Mouse (Mus musculus): ENCODE measurements around the gene Fip1l1. TPM values are rescaled to one million over a fixed set of nuclear protein-coding genes. Genes with fewer than 3 reads are reported as not detected.

The Fip1l1 gene
- total RNA-seq, 1 experiment = 66.1 TPM

DNA sequence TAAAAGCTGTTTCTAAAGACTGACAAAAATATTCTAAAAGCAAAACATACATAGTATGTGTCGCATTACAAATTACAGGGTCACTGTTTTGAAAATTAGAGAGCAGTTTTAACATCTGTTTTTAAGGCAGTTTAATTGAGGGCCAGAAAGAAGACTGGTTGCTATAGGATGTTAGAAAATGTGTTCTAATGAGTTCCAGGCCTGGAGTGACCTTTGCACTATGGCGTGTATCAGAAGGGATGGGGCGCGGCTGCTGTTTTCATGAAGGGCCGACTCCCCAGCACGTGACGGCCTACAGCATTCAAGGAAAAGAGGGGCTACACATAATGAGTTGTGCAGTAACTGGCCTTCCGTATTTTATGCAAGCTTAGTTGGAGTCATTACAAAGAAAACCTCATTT, 57.9 kb downstream of the Fip1l1 start:
- Histone ChIP-seq H3K36me3 (ENCODE audit: control insufficient read depth, insufficient read depth, low read length, poor library complexity, severe bottlenecking) (peaks cover 27% of the 10 kb centered on the region), H3K4me3 (ENCODE audit: insufficient read depth in 1 of 2, low read depth in 1 of 2, low read length in 2 of 2, poor library complexity in 1 of 2, severe bottlenecking in 1 of 2) (no peak overlapping the region), H3K4me1 (ENCODE audit: control insufficient read depth in 2 of 2, insufficient read depth in 2 of 2, low read length in 2 of 2, poor library complexity in 1 of 2) (no peaks in the 10 kb centered on the region), H3K27ac (ENCODE audit: insufficient read depth, low read depth, low read length, poor library complexity, severe bottlenecking) (no peak overlapping the region), H3K9ac (ENCODE audit: insufficient read depth, low read depth, low read length, poor library complexity, severe bottlenecking) (no peak overlapping the region), H3K9me3 (ENCODE audit: control insufficient read depth, insufficient read depth, low read depth, low read length) (no peaks in the 10 kb centered on the region)
- no peak for DNase-seq (ENCODE audit: low read depth, low spot score)
- TF ChIP-seq ZC3H11A (IDR thresholded peaks at IDR 0.05; ENCODE audit: borderline replicate concordance, low read depth, low read length) (no peak), HCFC1 (IDR thresholded peaks at IDR 0.05; ENCODE audit: borderline replicate concordance, insufficient read depth, low read length) (no peak), MAFK (IDR thresholded peaks at IDR 0.05; ENCODE audit: insufficient read depth, low read depth, low read length) (no peak), CHD2 (IDR thresholded peaks at IDR 0.05; ENCODE audit: low read depth, low read length) (no peak), ZNF384 (IDR thresholded peaks at IDR 0.05; ENCODE audit: low read depth, low read length) (no peak)
- in situ Hi-C loops (cut with MboI; ENCODE audit: low sequenced_read_pairs in 2 of 2, unreplicated experiment in 2 of 2) = no loop called here

- Histone ChIP-seq H3K9me3 (ENCODE audit: control insufficient read depth, insufficient read depth, low read depth, low read length) (no peaks in the 10 kb centered on the region), H3K4me1 (ENCODE audit: control insufficient read depth in 2 of 2, insufficient read depth in 2 of 2, low read length in 2 of 2, poor library complexity in 1 of 2) (no peaks in the 10 kb centered on the region), H3K27ac (ENCODE audit: insufficient read depth, low read depth, low read length, poor library complexity, severe bottlenecking) (no peak overlapping the region), H3K9ac (ENCODE audit: insufficient read depth, low read depth, low read length, poor library complexity, severe bottlenecking) (no peak overlapping the region), H3K4me3 (ENCODE audit: insufficient read depth in 1 of 2, low read depth in 1 of 2, low read length in 2 of 2, poor library complexity in 1 of 2, severe bottlenecking in 1 of 2) (no peak overlapping the region), H3K36me3 (ENCODE audit: control insufficient read depth, insufficient read depth, low read length, poor library complexity, severe bottlenecking) (peaks cover 7% of the 10 kb centered on the region)
- no peak for TF ChIP-seq CHD2 (IDR thresholded peaks at IDR 0.05; ENCODE audit: low read depth, low read length)
- TF ChIP-seq ZC3H11A (IDR thresholded peaks at IDR 0.05; ENCODE audit: borderline replicate concordance, low read depth, low read length) = no peak
- no peak for TF ChIP-seq HCFC1 (IDR thresholded peaks at IDR 0.05; ENCODE audit: borderline replicate concordance, insufficient read depth, low read length)
- no peak for TF ChIP-seq MAFK (IDR thresholded peaks at IDR 0.05; ENCODE audit: insufficient read depth, low read depth, low read length)
- no peak for TF ChIP-seq ZNF384 (IDR thresholded peaks at IDR 0.05; ENCODE audit: low read depth, low read length)
- in situ Hi-C loops (cut with MboI; ENCODE audit: low sequenced_read_pairs in 2 of 2, unreplicated experiment in 2 of 2) = loop anchor here in 1 of 2 experiments (25.0 kb wide), 1 partner anchor 562 kb away; the partner anchor contains the start of gene Pdgfra
- no peak for DNase-seq (ENCODE audit: low read depth, low spot score)
Observed at GRCm38 (mm10) chr5:74600010-74600409, 64.8 kb downstream of the Fip1l1 start.

DNA sequence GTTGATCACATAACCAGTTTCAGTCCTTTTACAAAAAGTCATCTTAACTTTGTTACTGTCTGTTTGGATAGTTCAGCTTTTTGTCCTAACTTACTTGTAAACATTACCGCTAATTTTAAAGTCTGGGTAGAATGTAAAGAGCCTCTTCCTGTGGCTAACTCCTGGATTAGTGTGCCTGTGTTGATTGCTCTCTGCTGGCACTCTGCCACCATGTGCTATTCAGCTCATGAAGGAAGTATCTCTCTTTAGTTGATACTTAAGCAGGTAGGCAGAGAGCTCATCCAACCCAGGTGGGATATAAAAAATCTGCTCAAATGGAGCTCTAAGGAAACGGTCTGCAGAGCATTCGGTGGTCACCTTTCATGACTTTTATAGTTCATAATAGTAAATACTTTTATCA, 65.9 kb downstream of the Fip1l1 start:
- Histone ChIP-seq H3K9ac (ENCODE audit: insufficient read depth, low read depth, low read length, poor library complexity, severe bottlenecking) (no peak overlapping the region), H3K4me3 (ENCODE audit: insufficient read depth in 1 of 2, low read depth in 1 of 2, low read length in 2 of 2, poor library complexity in 1 of 2, severe bottlenecking in 1 of 2) (no peak overlapping the region), H3K27ac (ENCODE audit: insufficient read depth, low read depth, low read length, poor library complexity, severe bottlenecking) (no peak overlapping the region), H3K36me3 (ENCODE audit: control insufficient read depth, insufficient read depth, low read length, poor library complexity, severe bottlenecking) (peaks cover 6% of the 10 kb centered on the region), H3K9me3 (ENCODE audit: control insufficient read depth, insufficient read depth, low read depth, low read length) (no peaks in the 10 kb centered on the region), H3K4me1 (ENCODE audit: control insufficient read depth in 2 of 2, insufficient read depth in 2 of 2, low read length in 2 of 2, poor library complexity in 1 of 2) (no peaks in the 10 kb centered on the region)
- DNase-seq (ENCODE audit: low read depth, low spot score) = no peak
- in situ Hi-C loops (cut with MboI; ENCODE audit: low sequenced_read_pairs in 2 of 2, unreplicated experiment in 2 of 2) = loop anchor here in 1 of 2 experiments (25.0 kb wide), 1 partner anchor 561 kb away; the partner anchor contains the start of gene Pdgfra
- no peak for TF ChIP-seq ZNF384 (IDR thresholded peaks at IDR 0.05; ENCODE audit: low read depth, low read length)
- no peak for TF ChIP-seq MAFK (IDR thresholded peaks at IDR 0.05; ENCODE audit: insufficient read depth, low read depth, low read length)
- no peak for TF ChIP-seq HCFC1 (IDR thresholded peaks at IDR 0.05; ENCODE audit: borderline replicate concordance, insufficient read depth, low read length)
- no peak for TF ChIP-seq ZC3H11A (IDR thresholded peaks at IDR 0.05; ENCODE audit: borderline replicate concordance, low read depth, low read length)
- no peak for TF ChIP-seq CHD2 (IDR thresholded peaks at IDR 0.05; ENCODE audit: low read depth, low read length)

DNA sequence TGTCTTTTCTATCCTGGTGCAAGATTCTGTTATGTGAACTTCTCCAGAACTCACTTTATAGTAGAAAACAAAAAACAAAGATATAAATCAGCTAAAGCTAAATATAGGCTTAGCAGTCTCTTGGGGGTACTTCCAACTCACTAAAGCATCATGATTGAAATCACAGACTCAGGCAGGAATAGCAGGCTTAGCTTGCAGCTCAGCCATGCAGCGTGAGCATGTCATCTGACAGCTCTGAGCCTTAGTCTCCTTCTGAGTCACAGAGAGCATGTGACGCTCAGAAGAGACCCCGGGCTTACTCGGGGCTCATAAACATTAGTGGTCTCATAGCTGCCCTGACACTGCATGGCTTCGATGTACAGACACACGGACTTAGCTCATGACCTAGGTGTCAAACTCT, 66.7 kb downstream of the Fip1l1 start:
- Histone ChIP-seq H3K9ac (ENCODE audit: insufficient read depth, low read depth, low read length, poor library complexity, severe bottlenecking) (no peak overlapping the region), H3K27ac (ENCODE audit: insufficient read depth, low read depth, low read length, poor library complexity, severe bottlenecking) (no peak overlapping the region), H3K9me3 (ENCODE audit: control insufficient read depth, insufficient read depth, low read depth, low read length) (no peaks in the 10 kb centered on the region), H3K4me1 (ENCODE audit: control insufficient read depth in 2 of 2, insufficient read depth in 2 of 2, low read length in 2 of 2, poor library complexity in 1 of 2) (no peaks in the 10 kb centered on the region), H3K4me3 (ENCODE audit: insufficient read depth in 1 of 2, low read depth in 1 of 2, low read length in 2 of 2, poor library complexity in 1 of 2, severe bottlenecking in 1 of 2) (no peak overlapping the region), H3K36me3 (ENCODE audit: control insufficient read depth, insufficient read depth, low read length, poor library complexity, severe bottlenecking) (peaks cover 3% of the 10 kb centered on the region)
- TF ChIP-seq HCFC1 (IDR thresholded peaks at IDR 0.05; ENCODE audit: borderline replicate concordance, insufficient read depth, low read length) (no peak), ZC3H11A (IDR thresholded peaks at IDR 0.05; ENCODE audit: borderline replicate concordance, low read depth, low read length) (no peak), ZNF384 (IDR thresholded peaks at IDR 0.05; ENCODE audit: low read depth, low read length) (no peak), MAFK (IDR thresholded peaks at IDR 0.05; ENCODE audit: insufficient read depth, low read depth, low read length) (no peak), CHD2 (IDR thresholded peaks at IDR 0.05; ENCODE audit: low read depth, low read length) (no peak)
- DNase-seq (ENCODE audit: low read depth, low spot score) = no peak
- in situ Hi-C loops (cut with MboI; ENCODE audit: low sequenced_read_pairs in 2 of 2, unreplicated experiment in 2 of 2) = loop anchor here in 1 of 2 experiments (25.0 kb wide), 1 partner anchor 560 kb away; the partner anchor contains the start of gene Pdgfra

Measured in ES-E14 (cell line).